Mouse (Mus musculus): Measurements from ENCODE around the gene Mast4.

- TF ChIP-seq CTCF (IDR thresholded peaks at IDR 0.05; ENCODE audit: extremely low read depth, insufficient read depth, insufficient read length, insufficient replicate concordance) (no peak), POLR2A (IDR thresholded peaks at IDR 0.05; ENCODE audit: low read depth, low read length) (no peak)
Observed at GRCm38 (mm10) chr13:103326186-103326585, 8.1 kb downstream of the Mast4 start.

Measured in spleen, adult 2 months (tissue).